Mouse (Mus musculus) brain, embryonic 14.5 days (tissue): ENCODE data around the gene Rasgef1a.

Experiments used
- CTCF ChIP-seq: fragments of 200-500 bp; IDR thresholded peaks from 2 replicates; pipeline ENCODE4 v1.5.1; 2012; ENCODE audit warnings: inconsistent platforms, mild to moderate bottlenecking, moderate library complexity, borderline replicate concordance; ENCODE audit not compliant: insufficient read depth, insufficient read length; ENCODE audit errors: extremely low read depth
- POLR2A ChIP-seq: fragments of 200-500 bp; IDR thresholded peaks from 2 replicates; pipeline ENCODE4 v1.6.1; 2012; ENCODE audit warnings: mild to moderate bottlenecking, inconsistent platforms, borderline replicate concordance; ENCODE audit not compliant: poor library complexity, insufficient read depth, insufficient read length, severe bottlenecking; ENCODE audit errors: extremely low read depth

DNA sequence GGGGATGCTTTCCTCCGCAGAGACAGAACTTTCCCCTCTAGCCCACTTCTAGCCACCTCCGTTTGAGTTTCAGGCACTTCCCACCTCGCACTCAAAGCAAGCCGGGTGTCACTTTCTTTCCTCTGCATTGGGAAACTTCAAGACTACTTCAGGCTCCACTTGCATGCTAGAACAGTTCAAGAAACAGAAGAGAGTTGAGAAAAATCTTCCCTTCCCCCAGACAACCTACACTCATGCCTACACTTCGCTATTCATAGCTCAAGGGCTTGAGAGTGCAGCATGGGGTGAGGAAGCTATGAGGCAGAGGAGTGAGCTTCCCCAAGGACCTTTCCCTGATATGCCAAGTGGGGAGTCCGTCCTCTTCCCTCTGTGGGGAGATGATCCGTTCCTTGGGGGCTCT lies 34.7 kb downstream of the Rasgef1a start:
- no peak for TF ChIP-seq CTCF
- TF ChIP-seq POLR2A = no peak
